Mouse (Mus musculus): ENCODE data around the gene Capn2.

- TF ChIP-seq CTCF (conservative IDR thresholded peaks at IDR 0.05; ENCODE audit: low read length) (no peak), NANOG (IDR thresholded peaks at IDR 0.05; ENCODE audit: borderline replicate concordance, low read length) (no peak), POU5F1 (IDR thresholded peaks at IDR 0.05; ENCODE audit: borderline replicate concordance, low read length) (no peak)
Observed at GRCm38 (mm10) chr1:182522961-182523360, 5.6 kb upstream of the Capn2 start.

Data from E14TG2a.4 (cell line).